Mouse (Mus musculus) embryonic facial prominence, embryonic 10.5 days (tissue): ENCODE results near the gene Slc7a14. TPM values are rescaled to one million over a fixed set of nuclear protein-coding genes. Genes with fewer than 3 reads are reported as not detected.
A peak's percentile ranks its signal among the peaks of the same experiment; 100 is the strongest.

Experiments used
- DNase-seq: peaks from one replicate; pipeline ENCODE4 v3.0.0-alpha.2; 2017; ENCODE audit warnings: low spot score
- H3K27ac ChIP-seq: fragments of 300-500 bp; sonication (generic); replicated peaks from 2 replicates; pipeline ENCODE4 v1.5.1; 2016; ENCODE audit warnings: mild to moderate bottlenecking
- H3K27me3 ChIP-seq: fragments of 300-500 bp; sonication (generic); replicated peaks from 2 replicates; pipeline ENCODE4 v1.6.1; 2016; ENCODE audit warnings: low read depth, mild to moderate bottlenecking; ENCODE audit not compliant: poor library complexity, severe bottlenecking
- H3K36me3 ChIP-seq: fragments of 300-500 bp; sonication (generic); replicated peaks from 2 replicates; pipeline ENCODE4 v1.6.1; 2016; ENCODE audit warnings: mild to moderate bottlenecking, moderate library complexity
- H3K4me1 ChIP-seq: fragments of 300-500 bp; sonication (generic); 2 replicates; pipeline ENCODE4 v1.6.1; 2016
- H3K4me3 ChIP-seq: fragments of 300-500 bp; sonication (generic); 2 replicates; pipeline ENCODE4 v1.5.1; 2016; ENCODE audit warnings: mild to moderate bottlenecking, moderate library complexity
- H3K9me3 ChIP-seq: fragments of 300-500 bp; sonication (generic); 2 replicates; pipeline ENCODE4 v1.6.1; 2016; ENCODE audit warnings: mild to moderate bottlenecking
- WGBS: fragments of 180-500 bp; shearing (Covaris S2); methylation state at CpG from one replicate; pipeline ENCODE4 v1.1.7; 2016; 5-methylcytosine and 5-hydroxymethylcytosine counted together
- polyA plus RNA-seq: library from polyadenylated mRNA; unstranded; fragments of >200 nt; fragmentation: Nextera tagmentation; extraction: Ambion mirVana; gene quantifications from 2 replicates; pipeline ENCODE4 v1.2.1, GENCODE M21; 2016

Gene Slc7a14
- polyA plus RNA-seq, 1 experiment from 2014 or later, result 0.19 TPM

DNA sequence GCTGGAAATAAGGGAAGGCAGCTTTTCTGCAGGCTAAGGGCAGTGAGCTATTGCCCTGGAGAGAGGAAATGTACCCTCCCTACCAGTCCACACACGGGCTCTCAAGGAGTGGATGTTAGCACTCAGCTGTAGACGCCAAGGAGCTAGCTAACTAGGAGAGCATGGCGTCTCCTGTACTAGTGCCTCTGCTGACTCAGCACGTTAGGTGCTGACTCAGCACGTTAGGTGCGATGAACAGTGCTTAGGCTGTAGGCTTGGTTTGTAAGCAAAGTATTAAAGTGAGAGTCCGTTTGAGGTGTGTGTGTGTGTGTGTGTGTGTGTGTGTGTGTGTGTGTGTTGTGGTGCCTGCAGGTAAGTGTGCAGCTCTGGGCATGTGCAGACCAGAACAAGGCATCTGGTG, 119.8 kb downstream of the Slc7a14 start:
- H3K27ac ChIP-seq, result no peak overlapping the region
- 91% methylated on average over 7 of the region's 7 CpGs for WGBS
- no peak for DNase-seq

DNA sequence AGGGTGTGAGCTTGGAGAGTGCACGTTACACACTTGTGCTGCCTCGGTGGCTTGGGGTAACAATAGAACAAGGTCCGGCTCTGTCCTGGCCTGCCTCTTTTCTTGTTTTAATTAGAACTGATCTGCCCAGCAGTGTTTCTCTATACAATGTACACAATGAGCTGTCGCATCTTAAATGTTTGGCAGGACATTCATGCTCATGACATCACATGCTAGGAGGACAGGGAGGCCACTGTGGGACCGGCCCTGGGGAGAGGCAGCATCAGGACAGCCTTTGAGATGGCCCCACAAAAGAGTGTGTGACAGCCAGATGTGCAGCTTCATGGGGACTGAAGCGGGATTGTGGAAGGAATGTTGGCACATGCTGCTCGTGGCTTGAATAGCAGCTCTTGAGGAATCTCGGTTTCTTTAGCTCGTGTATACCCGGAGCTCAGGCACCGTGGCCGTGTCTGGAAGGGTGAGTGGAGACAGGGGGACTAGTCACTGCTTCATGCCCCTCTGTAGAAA, 143.8 kb downstream of the Slc7a14 start:
- no peak overlapping the region for H3K27ac ChIP-seq
- H3K27me3 ChIP-seq, result no peaks in the 10 kb centered on the region
- H3K4me3 ChIP-seq, result no peak overlapping the region
- H3K36me3 ChIP-seq, result no peaks in the 10 kb centered on the region
- WGBS, result 44% methylated on average over 12 of the region's 12 CpGs
- no peak for DNase-seq
- peaks cover 16% of the 10 kb centered on the region for H3K4me1 ChIP-seq
- H3K9me3 ChIP-seq, result no peaks in the 10 kb centered on the region

More for the DNA sequence above, 119.8 kb downstream of the Slc7a14 start:
- Histone ChIP-seq H3K9me3 (peaks cover 9% of the 10 kb centered on the region; the same call in 1 of the 2 replicates), H3K4me3 (no peak overlapping the region), H3K4me1 (peaks cover 8% of the 10 kb centered on the region), H3K27me3 (no peaks in the 10 kb centered on the region), H3K36me3 (no peaks in the 10 kb centered on the region)

DNA sequence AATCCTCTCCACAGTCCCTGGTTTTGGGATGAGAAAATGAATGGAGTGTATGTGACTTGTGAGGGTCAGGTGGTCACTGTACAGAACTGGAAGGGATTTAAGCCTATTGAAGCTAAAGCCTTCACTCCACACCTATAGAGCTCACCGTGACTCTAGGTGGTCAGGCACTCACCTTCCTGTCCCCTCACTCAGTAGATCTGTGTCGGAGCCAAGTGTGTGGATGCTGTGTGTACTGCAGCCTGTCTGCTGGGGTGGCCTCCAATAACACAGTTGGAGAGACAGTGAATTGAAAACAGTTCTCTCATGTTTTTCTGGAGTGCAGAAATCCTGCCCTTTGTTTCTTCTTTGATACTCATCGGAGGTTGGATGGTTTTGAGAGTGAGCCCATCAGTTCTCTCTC, 144.4 kb downstream of the Slc7a14 start:
- 58% methylated on average over 3 of the region's 3 CpGs for WGBS
- no peak overlapping the region for H3K4me3 ChIP-seq

DNA sequence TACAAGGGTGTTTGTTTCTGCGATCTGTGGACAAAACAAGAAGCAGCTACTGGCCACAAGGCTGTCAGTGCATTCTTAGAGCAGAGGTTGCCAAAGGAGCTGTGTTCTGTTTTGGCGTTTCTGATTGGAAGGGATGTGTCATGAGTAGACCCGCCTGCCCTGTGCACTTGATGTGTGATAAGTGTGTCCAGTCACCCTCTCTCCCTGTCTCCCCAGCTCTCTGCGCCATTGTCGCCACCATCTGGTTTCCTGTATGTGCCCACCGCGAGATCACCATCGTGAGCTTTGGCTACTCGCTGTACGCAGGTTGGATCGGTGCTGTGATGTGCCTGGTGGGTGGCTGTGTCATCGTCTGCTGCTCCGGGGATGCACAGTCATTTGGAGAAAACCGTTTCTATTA, 147.3 kb downstream of the Slc7a14 start:
- WGBS, result 92% methylated on average over 14 of the region's 14 CpGs
- no peak overlapping the region for H3K4me3 ChIP-seq
- H3K4me1 ChIP-seq, result peaks cover 31% of the 10 kb centered on the region
- no peak for DNase-seq
- H3K27me3 ChIP-seq, result no peaks in the 10 kb centered on the region
- H3K36me3 ChIP-seq, result no peaks in the 10 kb centered on the region
- no peak overlapping the region for H3K27ac ChIP-seq
- no peaks in the 10 kb centered on the region for H3K9me3 ChIP-seq

More for the DNA sequence above, 144.4 kb downstream of the Slc7a14 start:
- no peak for DNase-seq
- H3K9me3 ChIP-seq, result no peaks in the 10 kb centered on the region
- H3K27me3 ChIP-seq, result no peaks in the 10 kb centered on the region
- H3K27ac ChIP-seq, result no peak overlapping the region
- no peaks in the 10 kb centered on the region for H3K36me3 ChIP-seq
- H3K4me1 ChIP-seq, result peaks cover 22% of the 10 kb centered on the region

DNA sequence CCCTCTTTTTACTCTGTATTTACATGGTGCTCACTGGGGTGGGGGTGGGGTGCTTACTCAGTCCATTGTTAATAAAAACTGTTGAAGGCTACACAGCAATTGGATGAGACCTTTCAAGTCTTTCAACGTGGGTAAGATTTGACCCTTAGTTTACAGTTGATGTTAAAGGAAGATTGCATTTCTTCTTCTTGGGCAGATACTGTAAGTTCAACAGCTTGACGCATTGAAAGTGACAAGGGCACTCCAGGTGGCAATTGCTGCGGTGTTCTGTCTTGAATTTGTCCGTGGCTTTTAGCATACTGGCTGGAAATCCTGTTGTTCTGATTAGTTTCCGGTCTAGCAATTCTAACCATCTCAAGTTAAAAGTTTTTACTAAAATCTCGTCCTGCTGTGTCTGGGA, 148.8 kb downstream of the Slc7a14 start:
- no peaks in the 10 kb centered on the region for H3K27me3 ChIP-seq
- 0 out of 2 replicates have a peak overlapping the region, but pooled peaks have one; percentile 32 for H3K27ac ChIP-seq
- 31% methylated on average over 6 of the region's 6 CpGs for WGBS

DNA sequence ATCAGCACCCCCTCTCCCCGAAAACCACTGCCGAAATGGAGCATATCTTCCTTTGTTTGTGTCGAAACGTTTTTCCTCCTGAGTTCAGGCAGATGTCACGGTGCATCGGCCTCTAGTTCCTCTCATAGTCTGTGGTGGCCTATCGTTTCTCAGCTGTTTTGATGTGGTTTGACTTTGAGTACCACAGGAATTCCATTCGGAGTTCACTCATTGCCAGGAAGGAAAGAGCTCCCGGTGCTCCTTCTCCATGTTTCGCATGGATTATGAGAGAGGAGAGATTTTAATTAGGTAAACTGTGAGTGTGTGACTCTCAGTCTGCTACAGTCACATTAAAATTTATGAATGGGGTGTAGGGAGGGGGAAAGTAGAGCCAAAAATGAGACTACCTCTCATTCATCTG, 150.1 kb downstream of the Slc7a14 start:
- WGBS, result 85% methylated on average over 10 of the region's 10 CpGs
- DNase-seq, result no peak
- H3K27me3 ChIP-seq, result no peaks in the 10 kb centered on the region
- peaks cover 33% of the 10 kb centered on the region for H3K4me1 ChIP-seq
- no peaks in the 10 kb centered on the region for H3K9me3 ChIP-seq
- no peak overlapping the region for H3K4me3 ChIP-seq
- H3K36me3 ChIP-seq, result no peaks in the 10 kb centered on the region
- H3K27ac ChIP-seq, result 0 out of 2 replicates have a peak overlapping the region, but pooled peaks have one; percentile 24

More for the DNA sequence above, 148.8 kb downstream of the Slc7a14 start:
- Histone ChIP-seq H3K9me3 (no peaks in the 10 kb centered on the region), H3K36me3 (no peaks in the 10 kb centered on the region), H3K4me3 (no peak overlapping the region), H3K4me1 (peaks cover 26% of the 10 kb centered on the region)
- DNase-seq, result no peak

DNA sequence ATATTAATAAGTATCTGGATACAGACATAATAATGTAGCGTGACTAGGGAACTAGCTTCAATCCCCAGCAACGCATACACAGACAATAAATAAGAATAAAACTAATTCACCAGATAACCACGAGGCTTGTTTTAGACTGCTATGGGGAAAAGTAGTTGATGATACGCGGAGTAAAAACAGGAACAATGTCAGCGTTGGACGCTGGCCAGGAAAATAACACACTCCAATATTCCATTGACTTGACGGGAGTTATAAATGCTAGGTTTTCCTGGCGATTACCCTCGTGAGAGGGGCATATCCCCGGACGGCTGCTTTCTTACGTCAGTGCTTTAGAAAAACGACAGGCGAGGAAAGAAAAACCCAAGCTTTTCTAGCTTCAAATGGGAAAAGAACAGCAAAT, 152.4 kb downstream of the Slc7a14 start:
- no peaks in the 10 kb centered on the region for H3K36me3 ChIP-seq
- 93% methylated on average over 15 of the region's 15 CpGs for WGBS
- no peak overlapping the region for H3K4me3 ChIP-seq
- H3K9me3 ChIP-seq, result no peaks in the 10 kb centered on the region
- DNase-seq, result no peak
- no peaks in the 10 kb centered on the region for H3K27me3 ChIP-seq
- H3K27ac ChIP-seq, result no peak overlapping the region
- peaks cover 40% of the 10 kb centered on the region for H3K4me1 ChIP-seq

DNA sequence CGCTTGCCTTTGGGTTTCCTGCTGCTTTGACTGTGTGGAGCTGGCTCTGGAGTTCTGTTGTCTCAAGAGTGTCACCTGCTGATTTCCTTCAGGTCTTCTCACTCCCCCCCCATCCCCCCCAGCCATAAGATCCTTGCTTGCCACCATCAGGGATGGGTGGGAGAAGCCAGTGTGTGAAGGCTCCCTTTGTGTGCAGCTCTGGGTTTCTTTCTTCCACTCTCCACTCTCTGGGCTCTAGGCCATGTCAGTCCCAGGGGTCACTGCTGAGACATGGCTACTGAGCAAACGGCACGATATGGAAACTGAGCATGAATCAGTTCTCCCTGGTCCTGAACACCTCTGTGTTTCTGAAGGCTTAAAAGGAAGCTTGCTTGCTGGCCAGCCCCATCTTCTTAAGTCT, 154.1 kb downstream of the Slc7a14 start:
- H3K36me3 ChIP-seq, result no peaks in the 10 kb centered on the region
- H3K4me1 ChIP-seq, result peaks cover 34% of the 10 kb centered on the region
- DNase-seq, result no peak
- H3K27ac ChIP-seq, result 0 out of 2 replicates have a peak overlapping the region, but pooled peaks have one; percentile 35
- H3K27me3 ChIP-seq, result peaks cover 6% of the 10 kb centered on the region
- WGBS, result 53% methylated on average over 3 of the region's 3 CpGs
- H3K4me3 ChIP-seq, result no peak overlapping the region
- H3K9me3 ChIP-seq, result no peaks in the 10 kb centered on the region

Other genes with a start within 250 kb of the Slc7a14 start
- 32.5 and 33.6 TPM in 2 replicates for gene Skil, start 215.3 kb downstream of the Slc7a14 start, polyA plus RNA-seq
- 11.2 and 19.4 TPM in 2 replicates for gene Cldn11, start 160.5 kb downstream of the Slc7a14 start, polyA plus RNA-seq